Mouse (Mus musculus): ENCODE data around the gene Rc3h1. TPM values are rescaled to one million over a fixed set of nuclear protein-coding genes. Genes with fewer than 3 reads are reported as not detected.
"Not testable (repeated sequence)": the region's sequence is repeated elsewhere in the genome, so short reads cannot be mapped to it uniquely, and the experiment has no call there.

Gene Rc3h1
- polyA plus RNA-seq, 1 experiment from 2014 or later = 8.7 TPM

DNA sequence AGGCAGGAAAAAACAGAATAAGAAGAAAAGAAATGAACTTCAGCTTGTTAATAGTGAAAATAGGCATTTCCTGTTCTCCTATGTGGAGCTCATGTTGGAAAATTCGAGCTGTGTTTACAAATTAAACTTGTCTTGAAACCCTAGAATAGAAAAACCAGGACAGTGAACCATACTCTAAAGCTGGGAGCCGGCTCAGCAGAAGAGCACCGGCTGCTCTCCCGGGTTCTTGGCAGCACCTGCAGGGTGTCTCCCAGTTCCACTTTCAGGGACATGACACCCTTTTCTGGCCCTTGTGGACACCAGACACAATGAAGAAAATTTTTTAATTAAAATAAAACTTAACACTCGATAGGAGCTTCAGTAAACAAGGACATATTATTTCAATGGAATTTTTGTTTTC is 62.4 kb downstream of the Rc3h1 start:
- no peak overlapping the region for H3K9ac ChIP-seq
- 92% methylated on average over 5 of the region's 5 CpGs for WGBS
- no peak overlapping the region for H3K4me3 ChIP-seq
- H3K9me3 ChIP-seq = no peaks in the 10 kb centered on the region
- H3K27ac ChIP-seq = no peak overlapping the region
- peaks cover 53% of the 10 kb centered on the region for H3K36me3 ChIP-seq
- ATAC-seq (ENCODE audit: low FRiP score, low read depth) = no peak
- no peaks in the 10 kb centered on the region for H3K27me3 ChIP-seq (replicated peaks)
- H3K4me2 ChIP-seq (replicated peaks) = no peak overlapping the region
- no peaks in the 10 kb centered on the region for H3K4me1 ChIP-seq

DNA sequence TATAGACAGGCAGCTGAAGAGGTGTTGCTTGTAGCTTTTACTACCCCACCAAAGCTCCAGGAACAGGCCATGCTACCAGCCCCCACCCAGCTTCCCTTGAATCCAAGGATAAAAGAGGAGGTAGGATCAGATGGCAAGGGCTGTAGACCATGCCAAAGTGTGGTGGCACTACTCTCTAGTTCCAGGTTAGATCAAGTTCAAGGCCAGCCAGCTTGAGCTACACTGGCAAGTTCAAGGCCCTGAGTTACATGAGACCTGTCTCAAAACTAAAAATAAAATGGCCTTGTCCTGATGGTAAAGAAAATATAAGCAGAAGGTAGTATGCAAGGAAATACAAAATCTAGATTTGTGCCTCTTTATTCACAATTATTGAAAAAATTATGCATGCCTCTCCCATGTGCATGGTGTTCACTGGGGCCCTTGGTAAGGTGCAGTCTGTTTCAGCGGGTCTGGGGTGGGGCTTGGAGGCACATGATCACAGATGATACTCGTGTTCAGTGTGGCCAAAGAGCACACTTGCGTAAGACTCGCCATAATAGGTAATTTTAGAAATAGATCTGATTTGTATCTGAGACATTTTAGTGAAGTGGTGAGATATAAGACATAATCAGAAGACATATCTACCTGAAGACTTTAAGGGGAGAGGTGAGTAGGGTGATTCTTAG is 72.0 kb downstream of the Rc3h1 start, which contains the start of gene Serpinc1:
Gene Serpinc1, plus strand, starts transcription at position 515 of the 665 bp plus-strand sequence.
- Histone ChIP-seq H3K27ac (no peak within 1 kb of the TSS), H3K4me1 (no peaks in the 10 kb centered on the region), H3K4me3 (no peak within 1 kb of the TSS), H3K9ac (no peak within 1 kb of the TSS), H3K36me3 (peaks cover 3% of the 10 kb centered on the region; the same call in 1 of the 2 replicates), H3K9me3 (no peaks in the 10 kb centered on the region), H3K27me3 (replicated peaks) (no peaks in the 10 kb centered on the region), H3K4me2 (replicated peaks) (no peak within 1 kb of the TSS)
- no peak for ATAC-seq (ENCODE audit: low FRiP score, low read depth)
- WGBS = 95% methylated on average over 4 of the region's 4 CpGs

DNA sequence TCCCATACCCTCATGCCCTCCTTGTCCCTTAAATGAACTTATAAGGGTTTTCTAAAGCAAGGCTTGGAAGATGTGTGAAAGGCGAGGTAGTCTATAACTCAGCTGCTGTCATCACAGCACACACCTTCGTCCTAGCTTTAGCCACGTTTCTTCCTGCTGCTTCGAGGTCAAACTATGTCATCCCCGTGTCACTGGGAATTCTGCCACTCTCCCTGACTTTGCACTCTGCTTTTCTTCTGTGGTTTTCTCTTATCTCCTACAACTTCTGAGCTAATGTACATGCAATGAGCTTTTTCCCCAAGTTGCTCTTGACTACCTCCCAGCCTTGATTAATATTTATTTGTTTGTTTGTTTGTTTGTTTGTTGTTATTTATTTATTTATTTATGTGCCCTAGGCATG is 73.8 kb downstream of the Rc3h1 start:
- no peaks in the 10 kb centered on the region for H3K9me3 ChIP-seq

DNA sequence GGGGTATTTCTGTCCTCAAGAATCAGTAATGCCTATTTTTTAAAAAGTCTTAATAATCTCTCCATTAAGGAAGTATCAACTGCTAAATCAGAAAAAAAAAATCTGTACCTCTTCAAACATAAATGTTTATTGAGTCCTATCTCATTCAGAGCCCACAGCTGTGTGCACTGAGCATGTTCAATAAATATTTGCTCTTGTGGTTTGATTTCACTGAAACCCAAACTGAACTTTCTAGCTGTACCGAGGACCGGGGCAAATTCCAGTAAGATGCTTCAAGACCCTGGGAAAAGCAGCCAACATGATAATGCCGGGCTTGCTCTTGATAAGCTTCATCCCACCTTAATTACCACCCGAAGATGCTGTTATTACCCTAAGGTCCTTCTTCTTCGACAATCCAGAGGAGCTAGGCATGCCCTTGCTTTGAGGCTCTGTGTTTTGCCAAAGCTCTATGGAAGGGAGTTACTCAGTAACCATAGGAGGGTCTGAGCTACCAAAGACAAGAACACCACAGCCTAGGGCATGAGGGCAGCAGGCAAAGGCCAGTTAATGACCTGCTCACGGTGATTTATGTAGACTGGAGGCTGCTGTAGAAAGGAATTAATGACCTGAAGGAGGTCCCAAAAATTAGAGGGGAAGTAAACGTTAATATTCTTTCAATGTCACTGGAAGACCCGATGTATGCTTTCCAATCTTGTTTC is 74.5 kb downstream of the Rc3h1 start:
- ATAC-seq (ENCODE audit: low FRiP score, low read depth) = no peak
- H3K4me1 ChIP-seq = no peaks in the 10 kb centered on the region
- no peak overlapping the region for H3K4me3 ChIP-seq
- H3K9ac ChIP-seq = no peak overlapping the region
- no peak overlapping the region for H3K27ac ChIP-seq
- H3K36me3 ChIP-seq = no peaks in the 10 kb centered on the region
- 75% methylated on average over 8 of the region's 8 CpGs for WGBS
- H3K27me3 ChIP-seq (replicated peaks) = no peaks in the 10 kb centered on the region
- no peaks in the 10 kb centered on the region for H3K9me3 ChIP-seq
- no peak overlapping the region for H3K4me2 ChIP-seq (replicated peaks)

More for the DNA sequence above, 73.8 kb downstream of the Rc3h1 start:
- Histone ChIP-seq H3K36me3 (peaks cover 3% of the 10 kb centered on the region; the same call in 1 of the 2 replicates), H3K9ac (no peak overlapping the region), H3K27me3 (replicated peaks) (no peaks in the 10 kb centered on the region), H3K4me2 (replicated peaks) (no peak overlapping the region), H3K27ac (no peak overlapping the region), H3K4me3 (no peak overlapping the region), H3K4me1 (no peaks in the 10 kb centered on the region)
- ATAC-seq (ENCODE audit: low FRiP score, low read depth) = no peak
- 90% methylated on average over 5 of the region's 5 CpGs for WGBS

DNA sequence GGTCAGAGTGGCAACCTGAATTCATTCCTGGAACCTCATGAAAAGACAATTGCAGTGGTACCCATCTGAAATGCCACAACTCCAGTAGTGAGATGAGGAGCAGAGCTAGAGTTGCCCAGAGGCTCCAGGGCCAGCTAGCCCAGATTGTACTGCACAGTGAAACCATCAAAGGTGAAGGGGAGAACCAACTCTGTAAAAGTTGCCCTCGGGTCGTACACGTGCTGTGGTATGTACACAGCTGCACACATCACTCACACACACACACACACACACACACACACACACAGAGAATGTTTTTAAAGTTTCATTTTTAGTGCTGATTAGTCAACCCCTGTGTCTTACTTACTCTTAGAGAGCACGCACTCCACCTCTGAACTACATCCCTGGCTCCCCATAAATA is 75.1 kb downstream of the Rc3h1 start:
- Histone ChIP-seq H3K27ac (no peak overlapping the region), H3K36me3 (no peaks in the 10 kb centered on the region), H3K9ac (no peak overlapping the region), H3K27me3 (replicated peaks) (no peaks in the 10 kb centered on the region), H3K4me3 (no peak overlapping the region), H3K4me2 (replicated peaks) (no peak overlapping the region), H3K9me3 (no peaks in the 10 kb centered on the region), H3K4me1 (no peaks in the 10 kb centered on the region)
- ATAC-seq (ENCODE audit: low FRiP score, low read depth) = no peak
- 85% methylated on average over 4 of the region's 4 CpGs for WGBS

DNA sequence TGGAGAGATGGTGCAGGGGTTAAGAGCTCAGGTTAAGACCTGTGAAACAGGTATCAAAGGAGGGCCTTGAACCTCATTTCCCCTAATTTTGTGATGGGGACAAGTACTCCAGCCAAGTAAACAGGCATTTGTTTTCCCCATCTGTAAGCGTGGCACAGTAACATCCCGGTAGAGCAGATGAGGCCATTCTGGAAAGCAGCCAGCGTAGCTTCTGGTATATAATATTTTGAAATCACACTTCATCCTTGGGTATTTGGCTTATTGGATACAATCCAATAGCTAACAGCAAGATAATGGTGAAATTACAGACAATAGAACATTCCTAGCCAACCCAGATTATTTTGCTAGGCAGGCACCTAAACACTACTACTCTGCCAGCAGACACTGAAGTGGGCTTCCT is 76.7 kb downstream of the Rc3h1 start:
- Histone ChIP-seq H3K9me3 (no peaks in the 10 kb centered on the region), H3K4me3 (no peak overlapping the region), H3K36me3 (no peaks in the 10 kb centered on the region), H3K4me2 (replicated peaks) (no peak overlapping the region), H3K27ac (no peak overlapping the region), H3K27me3 (replicated peaks) (no peaks in the 10 kb centered on the region), H3K4me1 (no peaks in the 10 kb centered on the region), H3K9ac (no peak overlapping the region)
- ATAC-seq (ENCODE audit: low FRiP score, low read depth) = no peak
- 91% methylated on average over 3 of the region's 3 CpGs for WGBS

DNA sequence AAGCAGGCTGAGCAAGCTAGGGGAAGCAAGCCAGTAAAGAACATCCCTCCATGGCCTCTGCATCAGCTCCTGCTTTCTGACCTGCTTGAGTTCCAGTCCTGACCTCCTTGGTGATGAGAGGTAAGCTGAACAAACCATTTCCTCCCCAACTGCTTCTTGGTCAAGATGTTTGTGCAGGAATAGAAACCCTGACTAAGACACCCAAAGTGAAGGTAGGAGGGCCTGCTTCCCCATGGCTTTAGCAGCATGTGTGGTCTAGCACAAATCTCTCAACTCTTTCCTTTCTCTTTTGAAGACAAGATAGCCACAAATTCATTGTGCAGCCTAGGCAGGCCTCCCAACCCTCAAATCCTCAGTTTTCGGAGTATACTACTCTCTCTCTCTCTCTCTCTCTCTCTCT is 78.5 kb downstream of the Rc3h1 start:
- not testable (repeated sequence) for H3K4me1 ChIP-seq; H3K36me3 ChIP-seq; H3K4me3 ChIP-seq; ATAC-seq (ENCODE audit: low FRiP score, low read depth); H3K9me3 ChIP-seq; H3K4me2 ChIP-seq (replicated peaks); H3K27ac ChIP-seq; H3K9ac ChIP-seq; H3K27me3 ChIP-seq (replicated peaks)
- 82% methylated on average over 1 of the region's 1 CpGs for WGBS

DNA sequence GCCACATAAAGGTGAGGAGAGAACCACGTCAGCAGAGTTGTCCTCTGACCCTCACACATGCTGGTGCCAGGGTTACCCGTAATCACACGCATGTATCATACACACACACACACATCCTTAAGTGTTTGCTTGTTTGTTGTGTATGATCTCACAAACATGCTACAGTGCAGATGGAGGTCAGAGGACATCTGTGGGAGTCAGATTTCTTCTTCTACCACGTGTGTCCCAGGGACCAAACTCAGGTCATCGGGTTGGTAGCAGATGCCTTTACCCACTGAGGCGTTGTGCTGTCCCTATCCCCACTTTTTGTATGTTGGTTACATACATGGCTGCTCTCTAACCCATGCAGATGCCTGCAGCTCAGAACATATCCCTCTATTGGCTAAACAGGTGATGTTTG is 79.3 kb downstream of the Rc3h1 start:
- no peak for ATAC-seq (ENCODE audit: low FRiP score, low read depth)
- H3K4me3 ChIP-seq = no peak overlapping the region
- no peaks in the 10 kb centered on the region for H3K27me3 ChIP-seq (replicated peaks)
- H3K27ac ChIP-seq = no peak overlapping the region
- H3K4me1 ChIP-seq = no peaks in the 10 kb centered on the region
- no peak overlapping the region for H3K4me2 ChIP-seq (replicated peaks)
- WGBS = 90% methylated on average over 6 of the region's 6 CpGs
- no peaks in the 10 kb centered on the region for H3K36me3 ChIP-seq
- H3K9ac ChIP-seq = no peak overlapping the region
- H3K9me3 ChIP-seq = no peaks in the 10 kb centered on the region

DNA sequence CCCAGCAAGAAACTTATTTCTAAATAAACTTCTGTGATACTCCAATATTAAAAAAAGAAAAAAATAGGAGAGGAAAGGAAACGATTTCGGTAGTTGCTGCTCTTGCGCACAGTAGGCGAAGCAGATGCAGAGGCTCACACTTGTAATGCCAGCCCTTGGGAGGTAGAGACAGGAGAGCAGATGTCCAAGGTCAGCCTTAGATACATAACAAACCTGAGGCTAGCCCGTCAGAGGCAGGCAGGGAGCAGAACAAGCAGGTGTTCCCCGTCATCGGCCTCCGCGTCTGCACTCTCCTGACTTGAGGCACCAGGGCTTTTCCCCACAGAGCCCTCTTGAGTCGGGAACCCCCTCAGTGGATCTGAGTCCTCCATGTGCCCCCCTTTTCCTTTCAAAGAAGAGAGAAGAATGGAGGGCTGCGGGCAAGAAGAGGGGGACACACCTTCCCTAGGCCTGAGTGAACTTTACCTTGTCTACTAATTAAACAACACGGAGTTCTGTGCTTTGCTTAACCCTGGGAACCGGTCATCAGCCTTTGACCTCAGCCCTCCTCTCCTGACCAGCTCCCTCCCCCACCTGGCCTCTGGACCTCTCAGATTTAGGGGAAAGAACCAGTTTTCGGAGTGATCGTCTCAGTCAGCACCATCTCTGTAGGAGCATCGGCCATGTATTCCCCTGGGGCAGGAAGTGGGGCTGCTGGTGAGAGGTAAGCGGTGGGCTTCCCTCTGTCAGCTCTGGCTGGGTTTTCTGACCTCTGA is 80.8 kb downstream of the Rc3h1 start:
- Histone ChIP-seq H3K27me3 (replicated peaks) (no peaks in the 10 kb centered on the region), H3K27ac (no peak overlapping the region), H3K9ac (no peak overlapping the region), H3K4me2 (replicated peaks) (no peak overlapping the region), H3K4me3 (no peak overlapping the region), H3K9me3 (no peaks in the 10 kb centered on the region), H3K36me3 (no peaks in the 10 kb centered on the region), H3K4me1 (no peaks in the 10 kb centered on the region)
- WGBS = 91% methylated on average over 16 of the region's 17 CpGs
- ATAC-seq (ENCODE audit: low FRiP score, low read depth) = no peak

DNA sequence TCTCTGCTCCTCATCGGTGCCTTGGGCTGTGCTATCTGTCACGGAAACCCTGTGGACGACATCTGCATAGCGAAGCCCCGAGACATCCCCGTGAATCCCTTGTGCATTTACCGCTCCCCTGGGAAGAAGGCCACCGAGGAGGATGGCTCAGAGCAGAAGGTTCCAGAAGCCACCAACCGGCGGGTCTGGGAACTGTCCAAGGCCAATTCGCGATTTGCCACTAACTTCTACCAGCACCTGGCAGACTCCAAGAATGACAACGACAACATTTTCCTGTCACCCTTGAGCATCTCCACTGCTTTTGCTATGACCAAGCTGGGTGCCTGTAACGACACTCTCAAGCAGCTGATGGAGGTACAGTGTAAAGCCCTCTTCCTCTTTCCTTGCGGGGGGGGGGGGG is 83.2 kb downstream of the Rc3h1 start:
- Histone ChIP-seq H3K4me1 (no peaks in the 10 kb centered on the region), H3K4me2 (replicated peaks) (no peak overlapping the region), H3K4me3 (no peak overlapping the region), H3K36me3 (no peaks in the 10 kb centered on the region), H3K27me3 (replicated peaks) (no peaks in the 10 kb centered on the region), H3K9me3 (no peaks in the 10 kb centered on the region), H3K27ac (no peak overlapping the region), H3K9ac (no peak overlapping the region)
- ATAC-seq (ENCODE audit: low FRiP score, low read depth) = no peak
- WGBS = 88% methylated on average over 15 of the region's 15 CpGs

DNA sequence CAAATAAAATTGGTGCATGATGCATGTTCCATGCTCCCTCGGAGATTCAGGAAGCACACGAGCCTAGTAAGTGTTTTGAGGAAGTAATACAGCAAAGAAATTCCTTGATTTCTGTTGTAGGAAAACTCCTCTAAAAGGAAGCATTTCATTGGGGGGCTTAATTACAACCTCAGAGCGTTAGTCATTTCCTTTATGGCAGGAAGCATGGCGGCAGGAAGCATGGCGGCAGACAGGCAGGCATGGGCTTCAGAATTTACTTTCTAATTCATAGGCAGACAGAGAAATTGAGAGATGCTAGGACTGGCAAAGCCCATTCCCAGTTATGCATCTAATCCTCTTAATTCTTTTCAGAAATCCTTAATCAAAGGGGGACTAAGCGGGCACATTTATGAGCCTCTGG is 87.6 kb downstream of the Rc3h1 start:
- Histone ChIP-seq H3K27ac (no peak overlapping the region), H3K9ac (no peak overlapping the region), H3K36me3 (no peaks in the 10 kb centered on the region), H3K4me2 (replicated peaks) (no peak overlapping the region), H3K27me3 (replicated peaks) (no peaks in the 10 kb centered on the region), H3K4me3 (no peak overlapping the region), H3K4me1 (no peaks in the 10 kb centered on the region), H3K9me3 (no peaks in the 10 kb centered on the region)
- no peak for ATAC-seq (ENCODE audit: low FRiP score, low read depth)
- WGBS = 87% methylated on average over 6 of the region's 6 CpGs

DNA sequence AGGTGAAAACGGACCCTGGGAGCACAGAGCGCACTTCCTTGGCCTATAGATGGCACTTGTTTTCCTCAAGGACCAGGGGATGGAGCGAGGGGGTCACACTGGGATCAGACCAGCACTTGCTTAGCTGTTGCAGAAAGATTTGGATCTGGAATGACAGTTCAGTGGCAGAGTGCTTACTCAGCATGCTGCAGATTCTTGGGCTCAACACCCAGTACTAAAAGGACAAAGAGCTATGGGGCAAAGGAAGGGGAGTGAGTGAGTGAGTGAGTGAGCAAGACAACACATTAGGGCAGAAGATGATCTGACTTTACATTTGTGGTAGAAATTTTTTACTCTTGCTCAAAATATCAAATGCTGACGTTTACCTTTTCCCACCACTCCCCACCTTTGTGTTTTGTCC is 98.7 kb downstream of the Rc3h1 start:
- 62% methylated on average over 4 of the region's 4 CpGs for WGBS
- ATAC-seq (ENCODE audit: low FRiP score, low read depth) = no peak
- no peaks in the 10 kb centered on the region for H3K27me3 ChIP-seq (replicated peaks)

More for the DNA sequence above, 98.7 kb downstream of the Rc3h1 start:
- H3K27ac ChIP-seq = no peak overlapping the region
- no peak overlapping the region for H3K9ac ChIP-seq
- no peak overlapping the region for H3K4me3 ChIP-seq
- no peak overlapping the region for H3K4me2 ChIP-seq (replicated peaks)
- 0 out of 2 replicates have a peak, but pooled peaks cover 2% of the 10 kb centered on the region for H3K4me1 ChIP-seq
- peaks cover 3% of the 10 kb centered on the region; the same call in 1 of the 2 replicates for H3K36me3 ChIP-seq
- no peaks in the 10 kb centered on the region for H3K9me3 ChIP-seq

Measured in neural tube, embryonic 12.5 days (tissue).